Mouse (Mus musculus) liver, adult 2 months (tissue): Measurements from ENCODE around the gene Rep15.

Experiments used
- CTCF ChIP-seq: fragments of 200-500 bp; IDR thresholded peaks from 2 replicates; pipeline ENCODE4 v1.5.1; 2011; ENCODE audit warnings: low read depth, low read length, control low read depth
- POLR2A ChIP-seq: fragments of 200-500 bp; IDR thresholded peaks from 2 replicates; pipeline ENCODE4 v1.6.1; 2011; ENCODE audit warnings: low read length, control low read depth; ENCODE audit not compliant: insufficient read depth; ENCODE audit errors: extremely low read depth

DNA sequence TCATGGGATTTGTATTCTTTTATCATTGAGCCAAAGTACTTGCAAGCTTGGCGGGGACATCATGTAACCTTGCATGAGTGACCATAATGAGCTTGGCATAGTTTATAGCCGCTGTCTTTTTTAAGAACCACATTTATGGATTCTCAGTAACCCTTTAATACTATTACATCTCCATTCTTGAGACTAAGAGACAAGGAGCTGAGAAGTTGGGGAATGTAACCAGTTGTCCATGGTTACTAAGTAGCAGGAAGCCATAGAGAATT, 9.3 kb upstream of the Rep15 start:
- no peak for TF ChIP-seq CTCF
- no peak for TF ChIP-seq POLR2A
